Mouse (Mus musculus) stomach, postnatal 0 days (tissue): ENCODE data around the gene Ska3.

Experiments used
- CTCF ChIP-seq: IDR thresholded peaks from 2 replicates; pipeline ENCODE4 v1.5.1; 2016; ENCODE audit warnings: antibody characterized with exemption, low read depth, mild to moderate bottlenecking, moderate library complexity
- EP300 ChIP-seq: optimal IDR thresholded peaks from 2 replicates; pipeline ENCODE3; 2016; ENCODE audit warnings: antibody characterized with exemption

GRCm38 (mm10) chr14:57769102-57769501 lies 56.9 kb downstream of the Ska3 start:
- TF ChIP-seq CTCF (no peak), EP300 (no peak)
